Mouse (Mus musculus) T-helper 17 cell (primary cell): ENCODE measurements around the gene Alox12e.

Experiments used
- in situ Hi-C, 2 experiments: fragments of 300-600 bp; cut with MboI, MseI; formaldehyde crosslinking; loops; 1 replicate in 1 of 2; 2 replicates in 1 of 2; pipeline ENCODE4 v1.15.1; 2025; ENCODE audit warnings: high pct_unique_total_duplicates in 2 of 2

Gene Alox12e

DNA sequence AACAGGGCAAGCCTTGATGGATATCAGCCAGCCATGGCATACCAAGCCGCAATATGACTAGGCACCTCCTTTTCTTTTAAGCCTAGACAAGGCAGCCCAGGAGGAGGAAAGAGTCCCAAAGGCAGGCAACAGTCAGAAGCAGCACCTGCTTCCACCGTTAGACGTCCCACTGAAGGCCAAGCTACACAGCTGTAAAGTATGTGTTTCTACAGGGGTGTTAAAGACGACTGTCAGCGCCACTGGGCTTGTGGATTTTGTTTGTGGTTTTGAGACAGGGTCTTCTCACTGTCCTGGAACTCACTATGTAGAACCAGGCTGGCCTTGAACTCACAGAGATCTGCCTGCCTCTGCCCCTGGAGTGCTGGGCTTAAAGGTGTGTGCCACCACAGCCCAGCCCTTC lies 36.7 kb downstream of the Alox12e start:
- in situ Hi-C loops = no loop called here

DNA sequence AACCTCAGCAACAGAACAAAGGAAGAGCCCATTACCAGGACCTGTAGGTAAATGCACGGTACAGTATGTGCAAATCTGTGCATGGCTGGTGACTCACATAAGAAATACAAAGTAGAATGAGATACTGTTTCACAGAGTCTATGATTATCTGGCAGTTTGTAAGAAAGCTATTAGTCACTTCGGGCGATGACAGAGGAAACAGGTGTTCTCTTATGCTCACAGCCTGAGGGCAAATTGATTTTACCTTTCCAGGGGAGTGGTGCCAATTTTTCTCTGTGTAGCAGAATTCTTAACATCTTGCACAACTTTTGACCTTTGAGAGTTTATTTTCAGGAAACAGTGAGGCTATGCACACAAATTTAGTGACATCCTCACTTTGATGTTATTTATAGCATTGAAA lies 37.7 kb downstream of the Alox12e start:
- in situ Hi-C loops = no loop called here

DNA sequence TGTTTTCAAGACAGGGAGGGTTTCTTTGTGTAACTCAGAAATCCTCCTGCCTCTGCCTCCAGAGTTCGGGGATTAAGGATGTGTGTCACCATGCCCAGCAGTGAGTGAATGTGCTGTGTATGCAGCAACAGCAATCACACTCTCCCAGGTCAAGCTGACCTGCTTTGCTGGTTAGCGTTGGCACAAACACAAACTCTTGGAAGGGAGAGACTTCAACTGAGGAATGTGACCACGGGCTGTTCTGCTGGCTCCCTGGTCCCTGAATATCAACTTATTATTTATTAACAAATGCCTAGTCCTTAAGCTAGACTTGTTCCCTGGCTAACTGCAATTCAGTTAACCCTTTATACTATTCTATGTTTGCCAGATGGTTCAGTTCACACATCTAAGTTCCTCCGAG lies 38.8 kb downstream of the Alox12e start:
- in situ Hi-C loops = no loop called here

DNA sequence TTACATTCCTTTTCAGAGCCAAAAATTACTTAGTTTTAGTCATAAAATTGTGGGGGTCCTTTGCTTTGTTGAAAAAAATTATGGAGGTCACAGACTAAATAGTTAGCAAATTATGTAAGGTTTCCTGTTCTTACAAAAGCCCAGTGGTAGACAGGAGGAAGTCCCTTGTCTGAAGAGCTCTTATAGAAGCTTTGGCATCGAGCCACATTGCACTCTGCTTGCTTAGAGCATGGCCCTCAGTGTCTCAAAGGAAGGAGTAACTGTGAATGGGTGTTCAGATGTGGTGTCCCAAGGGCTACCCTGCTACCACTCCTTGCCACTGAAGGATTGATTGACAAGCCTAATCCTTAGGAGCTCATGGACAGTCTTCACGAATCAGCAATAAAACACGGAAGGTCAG lies 42.0 kb downstream of the Alox12e start:
- in situ Hi-C loops = no loop called here

DNA sequence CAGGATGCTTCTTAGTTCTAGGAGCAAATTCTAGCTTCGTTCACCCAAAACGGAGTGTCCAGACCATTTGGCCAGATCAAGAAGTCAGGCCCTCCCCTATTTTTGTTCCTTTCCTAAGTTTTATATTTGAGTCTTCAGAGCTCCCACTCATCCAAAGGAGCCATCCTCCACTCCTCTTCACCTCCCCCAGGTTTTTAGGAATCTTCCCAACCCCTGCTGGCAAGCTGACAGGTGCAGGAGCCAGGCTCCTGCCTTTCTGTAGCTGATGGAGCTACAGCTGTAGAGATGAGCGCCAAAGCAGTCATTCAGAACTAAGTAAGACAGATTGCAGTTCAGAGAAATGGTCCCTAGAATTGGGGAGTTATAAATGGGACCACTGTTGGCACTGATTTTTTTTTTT lies 43.5 kb downstream of the Alox12e start:
- in situ Hi-C loops = no loop called here

DNA sequence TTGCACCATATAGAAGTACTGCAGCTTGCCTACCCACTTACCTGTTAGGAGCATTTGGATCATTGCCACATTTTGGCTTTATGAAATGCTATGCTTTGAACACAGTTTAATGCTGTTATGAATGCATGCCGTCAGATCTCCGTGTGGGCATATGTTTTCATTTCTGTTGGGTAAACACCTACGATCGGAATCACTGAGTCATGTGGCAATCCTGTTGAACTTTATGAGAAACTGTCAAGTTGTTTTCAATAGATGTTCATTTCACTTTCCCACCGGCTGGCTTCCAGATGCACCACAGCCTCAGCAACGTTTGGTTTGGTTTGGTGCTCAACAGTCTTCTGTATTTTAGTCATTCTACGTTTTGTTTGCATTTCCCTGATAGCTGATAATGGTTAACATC lies 50.8 kb downstream of the Alox12e start:
- in situ Hi-C loops = no loop called here

DNA sequence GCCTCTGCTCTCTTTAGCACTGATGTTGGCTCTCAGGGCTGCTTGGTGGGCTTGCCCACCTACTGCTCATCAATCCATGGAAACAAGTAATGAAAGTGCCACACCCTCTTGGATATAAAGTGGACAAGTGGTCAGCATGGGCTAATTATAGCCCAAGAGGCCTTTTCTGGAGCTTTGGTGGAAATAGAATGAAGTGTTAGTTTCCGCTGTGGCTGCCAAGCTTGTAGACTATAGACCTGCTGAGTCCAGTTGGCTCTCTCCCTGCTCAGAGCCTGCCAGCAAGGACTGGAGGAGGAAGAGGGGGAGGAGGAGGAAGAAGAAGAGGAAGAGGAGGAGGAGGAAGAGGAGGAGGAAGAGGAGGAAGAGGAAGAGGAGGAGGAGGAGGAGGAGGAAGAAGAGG lies 56.0 kb downstream of the Alox12e start:
- in situ Hi-C loops = no loop called here

DNA sequence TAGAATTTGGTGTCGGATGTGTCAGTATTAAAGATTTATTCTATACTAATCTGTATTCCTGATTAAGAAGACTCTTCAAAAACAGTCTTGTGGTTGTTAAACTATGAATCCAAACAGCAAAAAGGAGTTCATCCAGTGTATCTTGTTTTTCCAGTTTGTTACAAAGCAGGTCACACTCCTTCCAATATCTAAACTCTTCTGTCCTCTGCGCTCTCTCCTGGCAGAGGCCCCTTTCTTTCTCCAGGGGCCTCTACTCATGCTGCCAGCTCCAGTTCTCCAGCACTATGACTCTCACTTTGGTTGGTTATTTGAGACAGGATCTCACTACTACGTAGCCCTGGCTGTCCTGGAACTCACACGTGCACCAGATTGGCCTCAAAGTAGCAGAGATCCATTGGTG lies 56.6 kb downstream of the Alox12e start:
- in situ Hi-C loops = no loop called here
